Mouse (Mus musculus) liver, embryonic 11.5 days (tissue): Measurements from ENCODE around the gene Celsr3. TPM values are rescaled to one million over a fixed set of nuclear protein-coding genes. Genes with fewer than 3 reads are reported as not detected.

Experiments used
- ATAC-seq: fragments of 200-750 bp; cut with Nextera tagmentation; replicated peaks from 2 replicates; pipeline ENCODE4 v1.8.0; 2017; ENCODE audit warnings: moderate number of reproducible peaks, mild to moderate bottlenecking, moderate TSS enrichment, moderate library complexity; ENCODE audit not compliant: low FRiP score
- DNase-seq: peaks from one replicate; pipeline ENCODE4 v3.0.0-alpha.2; 2017; ENCODE audit warnings: low spot score
- H3K27ac ChIP-seq: fragments of 300-500 bp; sonication (generic); 2 replicates; pipeline ENCODE4 v1.5.1; 2014; ENCODE audit warnings: mild to moderate bottlenecking, low read depth, low read length, control low read depth
- H3K27me3 ChIP-seq: fragments of 300-500 bp; sonication (generic); replicated peaks from 2 replicates; pipeline ENCODE4 v1.6.1; 2014; ENCODE audit warnings: low read length, mixed read lengths; ENCODE audit not compliant: control insufficient read depth, insufficient read depth
- H3K36me3 ChIP-seq: fragments of 300-500 bp; sonication (generic); 2 replicates; pipeline ENCODE4 v1.6.1; 2014; ENCODE audit warnings: mild to moderate bottlenecking, low read length, moderate library complexity, mixed read lengths; ENCODE audit not compliant: control insufficient read depth, insufficient read depth
- H3K4me1 ChIP-seq: fragments of 300-500 bp; sonication (generic); replicated peaks from 2 replicates; pipeline ENCODE4 v1.6.1; 2014; ENCODE audit warnings: low read length, mixed read lengths; ENCODE audit not compliant: control insufficient read depth, insufficient read depth
- H3K4me2 ChIP-seq: fragments of 300-500 bp; sonication (generic); 2 replicates; pipeline ENCODE4 v1.6.1; 2014; ENCODE audit warnings: mild to moderate bottlenecking, control low read depth, moderate library complexity
- H3K4me3 ChIP-seq: fragments of 300-500 bp; sonication (generic); 2 replicates; pipeline ENCODE4 v1.5.1; 2014; ENCODE audit warnings: low read depth, low read length, control low read depth
- H3K9ac ChIP-seq: fragments of 300-500 bp; sonication (generic); 2 replicates; pipeline ENCODE4 v1.6.1; 2014; ENCODE audit warnings: low read depth, low read length, control low read depth
- H3K9me3 ChIP-seq: fragments of 300-500 bp; sonication (generic); 2 replicates; pipeline ENCODE4 v1.6.1; 2016; ENCODE audit warnings: low read length, inconsistent platforms, mixed read lengths; ENCODE audit not compliant: control insufficient read depth
- WGBS: fragments of 180-500 bp; shearing (Covaris S2); extraction: QIAGEN DNeasy Blood & Tissue Kit; methylation state at CpG from one replicate; pipeline ENCODE4 v1.1.7; 2014; 5-methylcytosine and 5-hydroxymethylcytosine counted together
- microRNA-seq: library from miRNA; unstranded; fragments of <30 nt; microRNA quantifications from one replicate; pipeline ENCODE4, GENCODE M21; 2017; ENCODE audit warnings: borderline number of aligned reads
- polyA plus RNA-seq: library from polyadenylated mRNA; unstranded; fragments of >200 nt; fragmentation: Nextera tagmentation; extraction: Ambion mirVana; gene quantifications from 2 replicates; pipeline ENCODE4 v1.2.1, GENCODE M21; 2014

Gene Celsr3
- polyA plus RNA-seq, 1 experiment from 2014 or later: 0.22 TPM

GRCm38 (mm10) chr9:108853635-108854240 is 27.6 kb downstream of the Celsr3 start:
- H3K27ac ChIP-seq: peak overlapping the region; percentile 66
- DNase-seq: no peak
- peak overlapping the region; percentile 94 for H3K4me2 ChIP-seq

GRCm38 (mm10) chr9:108854241-108854696 is 28.1 kb downstream of the Celsr3 start:
- ATAC-seq (peak; percentile 83), DNase-seq (peak; percentile 90)
- Histone ChIP-seq H3K4me3 (peak overlapping the region; percentile 67), H3K4me1 (peaks cover 12% of the 10 kb centered on the region), H3K4me2 (peak overlapping the region; percentile 94), H3K9ac (peak overlapping the region; percentile 76), H3K36me3 (no peaks in the 10 kb centered on the region; the same call in 1 of the 2 replicates), H3K9me3 (no peaks in the 10 kb centered on the region), H3K27ac (peak overlapping the region; percentile 66), H3K27me3 (0 out of 2 replicates have a peak, but pooled peaks cover 2% of the 10 kb centered on the region)
- under 1% methylated on average over 28 of the region's 28 CpGs for WGBS

More at GRCm38 (mm10) chr9:108853635-108854240, 27.6 kb downstream of the Celsr3 start:
- Histone ChIP-seq H3K4me1 (peaks cover 12% of the 10 kb centered on the region), H3K9me3 (no peaks in the 10 kb centered on the region), H3K27me3 (peaks cover 5% of the 10 kb centered on the region; the same call in 1 of the 2 replicates), H3K9ac (peak overlapping the region; percentile 76), H3K36me3 (no peaks in the 10 kb centered on the region; the same call in 1 of the 2 replicates), H3K4me3 (peak overlapping the region; percentile 67)
- 3% methylated on average over 25 of the region's 25 CpGs for WGBS
- ATAC-seq: peak; percentile 93

GRCm38 (mm10) chr9:108855335-108855734 is 29.2 kb downstream of the Celsr3 start:
- DNase-seq (no peak), ATAC-seq (no peak)
- H3K27ac ChIP-seq: no peak overlapping the region
- 59% methylated on average over 5 of the region's 5 CpGs for WGBS
- peak overlapping the region; percentile 94; the same call in 1 of the 2 replicates for H3K4me2 ChIP-seq
- H3K4me1 ChIP-seq: peaks cover 12% of the 10 kb centered on the region
- no peak overlapping the region for H3K9ac ChIP-seq
- no peaks in the 10 kb centered on the region; the same call in 1 of the 2 replicates for H3K36me3 ChIP-seq
- no peaks in the 10 kb centered on the region for H3K27me3 ChIP-seq
- H3K9me3 ChIP-seq: no peaks in the 10 kb centered on the region
- no peak overlapping the region for H3K4me3 ChIP-seq

GRCm38 (mm10) chr9:108858792-108859527 is 32.8 kb downstream of the Celsr3 start:
- 73% methylated on average over 8 of the region's 8 CpGs for WGBS
- Histone ChIP-seq H3K4me3 (no peak overlapping the region), H3K27ac (no peak overlapping the region), H3K27me3 (no peaks in the 10 kb centered on the region), H3K4me1 (peaks cover 3% of the 10 kb centered on the region; the same call in 1 of the 2 replicates), H3K9me3 (no peaks in the 10 kb centered on the region), H3K4me2 (no peak overlapping the region), H3K9ac (no peak overlapping the region), H3K36me3 (no peaks in the 10 kb centered on the region; the same call in 1 of the 2 replicates)
- ATAC-seq (no peak), DNase-seq (no peak)

Small RNA genes within 50 kb of the gene (microRNA-seq; reads per million reads assigned to microRNA genes)
- gene Gm23156: not detected

Other genes starting within 250 kb of the Celsr3 start
- gene Wdr6, start 247.6 kb upstream of the Celsr3 start, polyA plus RNA-seq: 51.8 and 54.0 TPM in 2 replicates
- gene P4htm, start 228.7 kb upstream of the Celsr3 start, polyA plus RNA-seq: 2.1 and 2.5 TPM in 2 replicates
- gene Arih2, start 176.9 kb upstream of the Celsr3 start, polyA plus RNA-seq: 47.7 and 54.2 TPM in 2 replicates
- 25.0 and 30.0 TPM in 2 replicates for gene Slc25a20, start 164.2 kb upstream of the Celsr3 start, polyA plus RNA-seq
- gene Prkar2a, start 137.0 kb upstream of the Celsr3 start, polyA plus RNA-seq: 23.8 and 26.2 TPM in 2 replicates
- gene Ip6k2, start 42.5 kb upstream of the Celsr3 start, polyA plus RNA-seq: 31.8 and 37.5 TPM in 2 replicates
- 8.8 and 16.2 TPM in 2 replicates for gene Nckipsd, start 18.0 kb upstream of the Celsr3 start, polyA plus RNA-seq
- 9.0 and 10.5 TPM in 2 replicates for gene Slc26a6, start 27.0 kb downstream of the Celsr3 start, polyA plus RNA-seq
- not detected in 2 replicates for gene Tmem89, start 88.3 kb downstream of the Celsr3 start, polyA plus RNA-seq
- 547 and 583 TPM in 2 replicates for gene Uqcrc1, start 110.3 kb downstream of the Celsr3 start, polyA plus RNA-seq
- gene Col7a1, start 127.3 kb downstream of the Celsr3 start, polyA plus RNA-seq: 0.16 and 0.69 TPM in 2 replicates
- not detected in 2 replicates for gene Ucn2, start 159.7 kb downstream of the Celsr3 start, polyA plus RNA-seq
- 7.4 and 9.1 TPM in 2 replicates for gene Pfkfb4, start 165.5 kb downstream of the Celsr3 start, polyA plus RNA-seq
- gene Shisa5, start 212.2 kb downstream of the Celsr3 start, polyA plus RNA-seq: 33.7 and 34.3 TPM in 2 replicates
- gene Trex1, start 233.4 kb downstream of the Celsr3 start, polyA plus RNA-seq: 8.9 and 9.7 TPM in 2 replicates
- 24.3 and 28.9 TPM in 2 replicates for gene Atrip, start 247.8 kb downstream of the Celsr3 start, polyA plus RNA-seq